Comparison of ENCODE assay signal across 8 mouse cellular contexts in genomic region chr2:168250270-168250669, GRCm38 (mm10). TPM values are rescaled to one million over a fixed set of nuclear protein-coding genes. Genes with fewer than 3 reads are reported as not detected.
A peak's percentile ranks its signal among the peaks of the same experiment; 100 is the strongest.
DNase-seq lines count a peak whose midpoint lies in the region.

No protein-coding gene starts in this region.

- intact Hi-C loops in heart, postnatal 36 days (cut with DNase I): loop anchor here (1.0 kb wide), 1 partner anchor 195 kb away; no protein-coding TSS in a partner anchor

- peak; percentile 80 to 87 for DNase-seq in CD8-positive naive resting alpha-beta T cell, adult 2 months (ENCODE audit: low read depth in 2 of 2, low spot score in 2 of 2)
- peak; percentile 89 for DNase-seq in adrenal gland, postnatal 14 days
- peak; percentile 86 for DNase-seq in embryo, embryonic 9.5 days (ENCODE audit: extremely low spot score)
- peak; percentile 79 to 86 for DNase-seq in heart, postnatal 36 days
- peak; percentile 86 for DNase-seq in layer of hippocampus, adult 9-10 months (ENCODE audit: low spot score)
- peak; percentile 92 for DNase-seq in lung, postnatal 14 days
- peak; percentile 86 for DNase-seq in retina, postnatal 1 day
- peak; percentile 88 for DNase-seq in thymus, postnatal 4 days

RNA-seq across cellular contexts. Expression of gene Mocs3, which starts 19.8 kb away (rescaled TPM):
- 11.9 and 12.2 TPM in 2 replicates for total RNA-seq in adrenal gland, postnatal 14 days (2021)
- 1 to 10 TPM; 7.9 to 8.0 TPM for total RNA-seq in heart, postnatal 36 days (2021)

RNA-seq across cellular contexts. Expression of gene Dpm1, which starts 19.9 kb away (rescaled TPM):
- total RNA-seq in adrenal gland, postnatal 14 days (2021): 116 and 126 TPM in 2 replicates
- 10 to 100 TPM; 76.0 to 92.6 TPM for total RNA-seq in heart, postnatal 36 days (2021)

RNA-seq across cellular contexts. Expression of gene Gm20716, which starts 20.1 kb away (rescaled TPM):
- total RNA-seq in adrenal gland, postnatal 14 days (2021): 25.8 and 28.0 TPM in 2 replicates
- total RNA-seq in heart, postnatal 36 days (2021): 10 to 100 TPM; 14.3 to 16.5 TPM

RNA-seq across cellular contexts. Expression of gene Kcng1, which starts 31.3 kb away (rescaled TPM):
- 0.08 TPM in 1 of 2 replicates, not detected in the other for total RNA-seq in adrenal gland, postnatal 14 days (2021)
- under 1 TPM; 0.08 TPM for total RNA-seq in heart, postnatal 36 days (2021)

RNA-seq across cellular contexts. Expression of gene Adnp, which starts 43.4 kb away (rescaled TPM):
- total RNA-seq in adrenal gland, postnatal 14 days (2021): 48.9 and 51.8 TPM in 2 replicates
- total RNA-seq in heart, postnatal 36 days (2021): 10 to 100 TPM; 32.6 to 33.2 TPM

Comparison
In these comparisons a context has a peak if more than half of its experiments do, and no peak if none do; other contexts are left out.
1. Peak in every context shown above with its lines: DNase-seq.